ENCODE assay signal across 8 mouse cellular contexts in the genomic region with DNA sequence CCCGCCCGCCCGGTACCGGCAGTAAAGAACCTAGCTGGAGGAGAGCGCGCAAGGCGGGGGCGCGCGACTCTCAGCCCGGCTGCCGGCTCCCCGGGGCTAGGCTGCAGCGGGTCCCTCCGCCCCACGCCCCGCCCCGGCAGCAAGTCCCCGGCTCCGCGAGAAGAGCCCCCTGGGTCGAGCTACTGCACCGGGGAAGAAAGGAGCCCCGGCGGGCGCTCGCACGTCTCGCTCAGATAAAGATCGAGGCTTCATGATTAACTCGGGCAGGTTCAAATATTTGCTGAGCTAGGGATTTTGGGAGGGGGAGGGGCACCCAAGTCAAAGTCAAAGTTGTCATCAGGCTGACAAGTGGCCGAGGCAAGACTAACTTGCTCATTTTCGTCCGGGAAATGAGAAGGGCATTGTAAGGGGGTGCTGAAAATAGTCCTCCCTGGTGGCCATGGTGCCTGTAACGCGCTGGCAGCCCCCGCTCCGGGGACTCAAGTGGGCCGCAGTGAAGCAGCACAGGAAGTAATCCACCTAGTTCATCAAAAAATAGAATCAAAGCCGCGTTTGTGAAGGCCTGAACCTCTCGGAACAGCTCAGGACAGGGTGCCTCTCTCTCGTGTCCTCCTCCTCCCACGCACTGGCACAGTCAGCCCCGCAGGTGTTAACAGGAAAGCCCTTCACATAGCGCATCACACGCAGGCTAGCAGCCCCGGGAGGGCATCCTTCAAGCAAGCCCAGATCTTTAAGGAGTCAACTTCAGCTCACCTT.
DNase-seq lines count a peak whose midpoint lies in the region; ATAC-seq and TF ChIP-seq lines count a peak whose summit lies in the region.

No protein-coding gene starts in this region.

- peak overlapping the region; percentile 98 for H3K4me2 ChIP-seq in forebrain, embryonic 15.5 days (replicated peaks)
- peak overlapping the region; percentile 96 for H3K4me2 ChIP-seq in hindbrain, embryonic 15.5 days

- no peak for TF ChIP-seq EP300 in ES-Bruce4 (IDR thresholded peaks at IDR 0.05; ENCODE audit: insufficient read depth, low read depth, low read length)

- TF ChIP-seq CTCF in ES-Bruce4 (IDR thresholded peaks at IDR 0.05; ENCODE audit: low read depth, low read length): no peak

- H3K4me3 ChIP-seq in ES-Bruce4 (ENCODE audit: low read depth, low read length): peak overlapping the region; percentile 46
- H3K4me3 ChIP-seq in forebrain, embryonic 15.5 days: peak overlapping the region; percentile 68
- H3K4me3 ChIP-seq in hindbrain, embryonic 15.5 days: peak overlapping the region; percentile 59
- peak overlapping the region; percentile 94 for H3K4me3 ChIP-seq in megakaryocyte, embryonic 14.5 days (replicated peaks)

- TF ChIP-seq POLR2A in ES-Bruce4 (IDR thresholded peaks at IDR 0.05; ENCODE audit: insufficient read depth, low read length): no peak

- H3K9ac ChIP-seq in ES-Bruce4 (ENCODE audit: low read depth, poor library complexity, severe bottlenecking): peak overlapping the region; percentile 6; the same call in 1 of the 2 replicates
- H3K9ac ChIP-seq in forebrain, embryonic 15.5 days (replicated peaks): peak overlapping the region; percentile 79
- H3K9ac ChIP-seq in hindbrain, embryonic 15.5 days: peak overlapping the region; percentile 75

- H3K9me3 ChIP-seq in ES-Bruce4 (replicated peaks; ENCODE audit: control insufficient read depth, insufficient read depth, low read length, poor library complexity, severe bottlenecking): no peaks in the 10 kb centered on the region
- no peaks in the 10 kb centered on the region for H3K9me3 ChIP-seq in forebrain, embryonic 15.5 days
- H3K9me3 ChIP-seq in hindbrain, embryonic 15.5 days: no peaks in the 10 kb centered on the region
- H3K9me3 ChIP-seq in megakaryocyte, embryonic 14.5 days: no peaks in the 10 kb centered on the region

- H3K4me1 ChIP-seq in ES-Bruce4 (ENCODE audit: control insufficient read depth, insufficient read depth, low read length): no peaks in the 10 kb centered on the region
- H3K4me1 ChIP-seq in forebrain, embryonic 15.5 days: peaks cover 52% of the 10 kb centered on the region
- peaks cover 45% of the 10 kb centered on the region for H3K4me1 ChIP-seq in hindbrain, embryonic 15.5 days (replicated peaks)
- H3K4me1 ChIP-seq in megakaryocyte, embryonic 14.5 days: peaks cover 79% of the 10 kb centered on the region

- H3K27ac ChIP-seq in ES-Bruce4 (ENCODE audit: insufficient read depth, low read length): no peak overlapping the region
- peak overlapping the region; percentile 50; the same call in 1 of the 2 replicates for H3K27ac ChIP-seq in forebrain, embryonic 15.5 days (replicated peaks)
- peak overlapping the region; percentile 87 for H3K27ac ChIP-seq in hindbrain, embryonic 15.5 days (replicated peaks)

- H3K27me3 ChIP-seq in ES-Bruce4 (ENCODE audit: control insufficient read depth, insufficient read depth, low read length, poor library complexity, severe bottlenecking): no peaks in the 10 kb centered on the region
- no peaks in the 10 kb centered on the region for H3K27me3 ChIP-seq in forebrain, embryonic 15.5 days
- H3K27me3 ChIP-seq in hindbrain, embryonic 15.5 days: no peaks in the 10 kb centered on the region
- no peaks in the 10 kb centered on the region for H3K27me3 ChIP-seq in megakaryocyte, embryonic 14.5 days (replicated peaks)

- no peaks in the 10 kb centered on the region for H3K36me3 ChIP-seq in ES-Bruce4 (ENCODE audit: control insufficient read depth, insufficient read depth, low read length, poor library complexity, severe bottlenecking)
- no peaks in the 10 kb centered on the region for H3K36me3 ChIP-seq in forebrain, embryonic 15.5 days
- H3K36me3 ChIP-seq in hindbrain, embryonic 15.5 days: no peaks in the 10 kb centered on the region
- H3K36me3 ChIP-seq in megakaryocyte, embryonic 14.5 days (replicated peaks; ENCODE audit: low read length): peaks cover 44% of the 10 kb centered on the region

- DNase-seq in c-Kit-negative CD71-positive TER-119-positive erythroid progenitor cells, embryonic 14.5 days (ENCODE audit: low read depth, low spot score): peak; percentile 52
- peak; percentile 53 to 61 for DNase-seq in left cerebral cortex, adult 8-10 months (ENCODE audit: low spot score in 2 of 2)
- peak; percentile 73 to 74 for DNase-seq in right cerebral cortex, postnatal 10 days (ENCODE audit: low spot score in 2 of 2)
- peak; percentile 24 for DNase-seq in urinary bladder, postnatal 10 days (ENCODE audit: low spot score)

- ATAC-seq in forebrain, embryonic 15.5 days (replicated peaks): peak; percentile 38; the same call in 1 of the 2 replicates
- peak; percentile 14; the same call in 1 of the 2 replicates for ATAC-seq in hindbrain, embryonic 15.5 days (ENCODE audit: low FRiP score, low read depth)

- under 1% methylated on average over 48 of the region's 48 CpGs for WGBS in forebrain, embryonic 15.5 days
- WGBS in hindbrain, embryonic 15.5 days: under 1% methylated on average over 48 of the region's 48 CpGs

Comparison
In these comparisons a context has a peak if more than half of its experiments do, and no peak if none do; other contexts are left out.
1. H3K9ac ChIP-seq: peak in every context shown above with its lines; median percentile 79 in forebrain, embryonic 15.5 days; 75 in hindbrain, embryonic 15.5 days; 6 in ES-Bruce4.